Mouse (Mus musculus): ENCODE data around the gene Appl1. TPM values are rescaled to one million over a fixed set of nuclear protein-coding genes. Genes with fewer than 3 reads are reported as not detected.
"Not testable (repeated sequence)": the region's sequence is repeated elsewhere in the genome, so short reads cannot be mapped to it uniquely, and the experiment has no call there.

Gene Appl1
- polyA plus RNA-seq, 1 experiment = 5.4 TPM

- Histone ChIP-seq H3K36me3 (ENCODE audit: control insufficient read depth, insufficient read depth, low read length) (peaks cover 5% of the 10 kb centered on the region), H3K4me3 (ENCODE audit: insufficient read depth, low read depth, low read length) (no peak overlapping the region), H3K27me3 (replicated peaks; ENCODE audit: control insufficient read depth, insufficient read depth, low read length) (no peaks in the 10 kb centered on the region), H3K27ac (ENCODE audit: insufficient read depth, low read depth, low read length) (no peak overlapping the region), H3K4me1 (ENCODE audit: control insufficient read depth, insufficient read depth, low read length) (no peaks in the 10 kb centered on the region)
- DNase-seq = no peak
- WGBS = 91% methylated on average over 5 of the region's 5 CpGs
- TF ChIP-seq CTCF (conservative IDR thresholded peaks at IDR 0.05; ENCODE audit: insufficient read depth, insufficient read length, low read depth, low read length) (no peak), POLR2A (IDR thresholded peaks at IDR 0.05; ENCODE audit: low read depth, low read length) (no peak)
Measured at GRCm38 (mm10) chr14:26923702-26924421, 47.2 kb downstream of the Appl1 start.

- no peaks in the 10 kb centered on the region for H3K4me1 ChIP-seq (ENCODE audit: control insufficient read depth, insufficient read depth, low read length)
- H3K36me3 ChIP-seq (ENCODE audit: control insufficient read depth, insufficient read depth, low read length) = peaks cover 3% of the 10 kb centered on the region; the same call in 1 of the 2 replicates
- no peak overlapping the region for H3K4me3 ChIP-seq (ENCODE audit: insufficient read depth, low read depth, low read length)
- no peak overlapping the region for H3K27ac ChIP-seq (ENCODE audit: insufficient read depth, low read depth, low read length)
- WGBS = 99% methylated on average over 3 of the region's 3 CpGs
- no peaks in the 10 kb centered on the region for H3K27me3 ChIP-seq (replicated peaks; ENCODE audit: control insufficient read depth, insufficient read depth, low read length)
- no peak for DNase-seq
- TF ChIP-seq CTCF (conservative IDR thresholded peaks at IDR 0.05; ENCODE audit: insufficient read depth, insufficient read length, low read depth, low read length) (no peak), POLR2A (IDR thresholded peaks at IDR 0.05; ENCODE audit: low read depth, low read length) (no peak)
Measured at GRCm38 (mm10) chr14:26919310-26919709, 51.7 kb downstream of the Appl1 start.

GRCm38 (mm10) chr14:26913681-26914268 lies 57.3 kb downstream of the Appl1 start:
- Histone ChIP-seq H3K4me1 (ENCODE audit: control insufficient read depth, insufficient read depth, low read length) (no peaks in the 10 kb centered on the region), H3K27ac (ENCODE audit: insufficient read depth, low read depth, low read length) (no peak overlapping the region), H3K27me3 (replicated peaks; ENCODE audit: control insufficient read depth, insufficient read depth, low read length) (no peaks in the 10 kb centered on the region), H3K36me3 (ENCODE audit: control insufficient read depth, insufficient read depth, low read length) (no peaks in the 10 kb centered on the region), H3K4me3 (ENCODE audit: insufficient read depth, low read depth, low read length) (no peak overlapping the region)
- TF ChIP-seq POLR2A (IDR thresholded peaks at IDR 0.05; ENCODE audit: low read depth, low read length) (no peak), CTCF (conservative IDR thresholded peaks at IDR 0.05; ENCODE audit: insufficient read depth, insufficient read length, low read depth, low read length) (no peak)
- DNase-seq = no peak
- 65% methylated on average over 9 of the region's 9 CpGs for WGBS

GRCm38 (mm10) chr14:26911826-26912225 lies 59.2 kb downstream of the Appl1 start:
- 91% methylated on average over 13 of the region's 13 CpGs for WGBS

GRCm38 (mm10) chr14:26911201-26911600 lies 59.8 kb downstream of the Appl1 start:
- Histone ChIP-seq H3K27me3 (replicated peaks; ENCODE audit: control insufficient read depth, insufficient read depth, low read length) (no peaks in the 10 kb centered on the region), H3K4me1 (ENCODE audit: control insufficient read depth, insufficient read depth, low read length) (no peaks in the 10 kb centered on the region), H3K36me3 (ENCODE audit: control insufficient read depth, insufficient read depth, low read length) (no peaks in the 10 kb centered on the region), H3K4me3 (ENCODE audit: insufficient read depth, low read depth, low read length) (no peak overlapping the region), H3K27ac (ENCODE audit: insufficient read depth, low read depth, low read length) (no peak overlapping the region)
- TF ChIP-seq POLR2A (IDR thresholded peaks at IDR 0.05; ENCODE audit: low read depth, low read length) (no peak), CTCF (conservative IDR thresholded peaks at IDR 0.05; ENCODE audit: insufficient read depth, insufficient read length, low read depth, low read length) (no peak)
- peak; percentile 69 for DNase-seq
- WGBS = 54% methylated on average over 6 of the region's 6 CpGs

More at GRCm38 (mm10) chr14:26911826-26912225, 59.2 kb downstream of the Appl1 start:
- Histone ChIP-seq H3K4me3 (ENCODE audit: insufficient read depth, low read depth, low read length) (no peak overlapping the region), H3K27me3 (replicated peaks; ENCODE audit: control insufficient read depth, insufficient read depth, low read length) (no peaks in the 10 kb centered on the region), H3K36me3 (ENCODE audit: control insufficient read depth, insufficient read depth, low read length) (no peaks in the 10 kb centered on the region), H3K27ac (ENCODE audit: insufficient read depth, low read depth, low read length) (no peak overlapping the region), H3K4me1 (ENCODE audit: control insufficient read depth, insufficient read depth, low read length) (no peaks in the 10 kb centered on the region)
- no peak for TF ChIP-seq POLR2A (IDR thresholded peaks at IDR 0.05; ENCODE audit: low read depth, low read length)
- TF ChIP-seq CTCF (conservative IDR thresholded peaks at IDR 0.05; ENCODE audit: insufficient read depth, insufficient read length, low read depth, low read length) = no peak
- no peak for DNase-seq

GRCm38 (mm10) chr14:26910461-26910860 lies 60.6 kb downstream of the Appl1 start:
- not testable (repeated sequence) for H3K27me3 ChIP-seq (replicated peaks; ENCODE audit: control insufficient read depth, insufficient read depth, low read length); H3K4me1 ChIP-seq (ENCODE audit: control insufficient read depth, insufficient read depth, low read length); H3K4me3 ChIP-seq (ENCODE audit: insufficient read depth, low read depth, low read length); H3K36me3 ChIP-seq (ENCODE audit: control insufficient read depth, insufficient read depth, low read length); H3K27ac ChIP-seq (ENCODE audit: insufficient read depth, low read depth, low read length); DNase-seq
- WGBS = 60% methylated on average over 9 of the region's 9 CpGs

- DNase-seq = no peak
- Histone ChIP-seq H3K27me3 (replicated peaks; ENCODE audit: control insufficient read depth, insufficient read depth, low read length) (no peaks in the 10 kb centered on the region), H3K27ac (ENCODE audit: insufficient read depth, low read depth, low read length) (no peak overlapping the region), H3K36me3 (ENCODE audit: control insufficient read depth, insufficient read depth, low read length) (no peaks in the 10 kb centered on the region), H3K4me1 (ENCODE audit: control insufficient read depth, insufficient read depth, low read length) (no peaks in the 10 kb centered on the region), H3K4me3 (ENCODE audit: insufficient read depth, low read depth, low read length) (no peak overlapping the region)
- no peak for TF ChIP-seq POLR2A (IDR thresholded peaks at IDR 0.05; ENCODE audit: low read depth, low read length)
- no peak for TF ChIP-seq CTCF (conservative IDR thresholded peaks at IDR 0.05; ENCODE audit: insufficient read depth, insufficient read length, low read depth, low read length)
- WGBS = 78% methylated on average over 4 of the region's 4 CpGs
Measured at GRCm38 (mm10) chr14:26907401-26907800, 63.6 kb downstream of the Appl1 start.

Data from kidney, adult 2 months (tissue).